Mouse (Mus musculus): ENCODE results near the gene Mepce.

- TF ChIP-seq CTCF (IDR thresholded peaks at IDR 0.05; ENCODE audit: low read depth, low read length): no peak
- no peak for TF ChIP-seq POLR2A (IDR thresholded peaks at IDR 0.05; ENCODE audit: borderline replicate concordance, low read depth, low read length)
Observed at GRCm38 (mm10) chr5:137806158-137806557, 18.7 kb upstream of the Mepce start.
